Mouse (Mus musculus) hindbrain, embryonic 11.5 days (tissue): Measurements from ENCODE around the gene Trpm1. TPM values are rescaled to one million over a fixed set of nuclear protein-coding genes. Genes with fewer than 3 reads are reported as not detected.

Source experiments
- ATAC-seq: fragments of 200-750 bp; cut with Nextera tagmentation; 2 replicates; pipeline ENCODE4 v1.8.0; 2017; ENCODE audit warnings: mild to moderate bottlenecking, moderate TSS enrichment, moderate library complexity; ENCODE audit not compliant: low FRiP score
- DNase-seq: peaks from one replicate; pipeline ENCODE4 v3.0.0-alpha.2; 2015; ENCODE audit warnings: low spot score
- H3K27ac ChIP-seq: fragments of 300-500 bp; sonication (generic); 2 replicates; pipeline ENCODE4 v1.5.1; 2014; ENCODE audit warnings: mild to moderate bottlenecking, low read depth, low read length
- H3K27me3 ChIP-seq: fragments of 300-500 bp; sonication (generic); 2 replicates; pipeline ENCODE4 v1.6.1; 2014; ENCODE audit warnings: mild to moderate bottlenecking, low read length, moderate library complexity, mixed read lengths; ENCODE audit not compliant: control insufficient read depth, insufficient read depth
- H3K36me3 ChIP-seq: fragments of 300-500 bp; sonication (generic); 2 replicates; pipeline ENCODE4 v1.6.1; 2014; ENCODE audit warnings: mild to moderate bottlenecking, low read length, moderate library complexity, mixed read lengths; ENCODE audit not compliant: control insufficient read depth, insufficient read depth
- H3K4me1 ChIP-seq: fragments of 300-500 bp; sonication (generic); replicated peaks from 2 replicates; pipeline ENCODE4 v1.6.1; 2014; ENCODE audit warnings: low read length, mixed read lengths; ENCODE audit not compliant: control insufficient read depth, insufficient read depth
- H3K4me2 ChIP-seq: fragments of 300-500 bp; sonication (generic); replicated peaks from 2 replicates; pipeline ENCODE4 v1.6.1; 2014; ENCODE audit warnings: mild to moderate bottlenecking, low read depth, low read length
- H3K4me3 ChIP-seq: fragments of 300-500 bp; sonication (generic); 2 replicates; pipeline ENCODE4 v1.5.1; 2014; ENCODE audit warnings: low read depth, low read length
- H3K9ac ChIP-seq: fragments of 300-500 bp; sonication (generic); 2 replicates; pipeline ENCODE4 v1.6.1; 2014; ENCODE audit warnings: low read depth, low read length
- H3K9me3 ChIP-seq: fragments of 300-500 bp; sonication (generic); 2 replicates; pipeline ENCODE4 v1.6.1; 2016; ENCODE audit warnings: low read length; ENCODE audit not compliant: control insufficient read depth
- WGBS: fragments of 180-500 bp; shearing (Covaris S2); extraction: QIAGEN DNeasy Blood & Tissue Kit; methylation state at CpG from one replicate; pipeline ENCODE4 v1.1.7; 2014; 5-methylcytosine and 5-hydroxymethylcytosine counted together
- polyA plus RNA-seq: library from polyadenylated mRNA; unstranded; fragments of >200 nt; fragmentation: Nextera tagmentation; extraction: Ambion mirVana; gene quantifications from 2 replicates; pipeline ENCODE4 v1.2.1, GENCODE M21; 2014

Trpm1 gene
- polyA plus RNA-seq, 1 experiment from 2014 or later = 0.74 TPM

DNA sequence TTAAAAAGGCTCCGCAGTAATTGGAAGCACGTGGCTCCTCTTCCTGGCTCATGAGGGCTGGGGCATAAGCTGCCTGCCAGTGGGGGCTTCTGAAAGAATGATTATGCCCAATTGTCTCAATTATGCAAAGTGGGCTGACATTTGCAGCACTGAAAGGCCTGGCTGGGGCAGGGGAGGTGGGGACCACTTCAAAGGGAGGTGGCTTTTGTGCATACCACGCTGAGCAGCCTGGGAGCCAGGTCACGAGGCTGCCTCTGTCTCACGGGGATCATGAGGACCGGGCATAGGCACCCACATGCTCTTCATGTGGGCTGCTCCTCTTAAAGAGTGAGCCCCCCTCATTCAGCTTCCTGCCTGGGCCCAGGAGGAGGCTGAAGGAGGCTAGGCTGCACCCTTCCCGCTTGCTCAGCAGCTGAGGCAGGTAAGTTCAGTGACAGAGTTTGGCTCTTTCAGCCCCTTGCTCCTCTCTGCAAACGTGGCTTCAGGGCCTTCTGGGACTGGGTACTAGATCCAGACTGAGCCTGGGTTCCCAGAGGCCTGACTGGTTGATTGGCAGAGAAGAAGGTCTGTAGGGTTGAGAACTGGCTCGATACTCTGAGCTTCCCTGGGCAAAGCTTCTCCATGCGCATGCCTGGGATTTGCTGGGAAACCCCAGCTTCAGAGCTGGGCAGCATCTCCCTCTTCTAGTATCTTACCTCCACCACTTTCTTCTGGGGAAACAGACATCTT is 31.7 kb downstream of the Trpm1 start:
- Histone ChIP-seq H3K9me3 (no peaks in the 10 kb centered on the region), H3K36me3 (no peaks in the 10 kb centered on the region), H3K27me3 (no peaks in the 10 kb centered on the region), H3K9ac (no peak overlapping the region), H3K27ac (no peak overlapping the region), H3K4me3 (no peak overlapping the region), H3K4me1 (no peaks in the 10 kb centered on the region), H3K4me2 (no peak overlapping the region)
- DNase-seq = no peak
- ATAC-seq = no peak
- WGBS = 37% methylated on average over 10 of the region's 10 CpGs

- Histone ChIP-seq H3K9me3 (no peaks in the 10 kb centered on the region), H3K27ac (no peak overlapping the region), H3K27me3 (no peaks in the 10 kb centered on the region), H3K4me1 (no peaks in the 10 kb centered on the region), H3K4me2 (no peak overlapping the region), H3K9ac (no peak overlapping the region), H3K36me3 (no peaks in the 10 kb centered on the region), H3K4me3 (no peak overlapping the region)
- DNase-seq = no peak
- 83% methylated on average over 3 of the region's 3 CpGs for WGBS
- no peak for ATAC-seq
These were observed 32.3 kb downstream of the Trpm1 start for GRCm38 (mm10) chr7:64185932-64186312.

GRCm38 (mm10) chr7:64192261-64192943 is 38.8 kb downstream of the Trpm1 start:
- Histone ChIP-seq H3K9ac (no peak overlapping the region), H3K9me3 (no peaks in the 10 kb centered on the region), H3K27me3 (no peaks in the 10 kb centered on the region), H3K36me3 (no peaks in the 10 kb centered on the region), H3K4me1 (no peaks in the 10 kb centered on the region), H3K4me3 (no peak overlapping the region), H3K27ac (no peak overlapping the region), H3K4me2 (no peak overlapping the region)
- 78% methylated on average over 14 of the region's 14 CpGs for WGBS
- ATAC-seq = no peak
- no peak for DNase-seq

GRCm38 (mm10) chr7:64193476-64193875 is 39.8 kb downstream of the Trpm1 start:
- 41% methylated on average over 5 of the region's 5 CpGs for WGBS
- no peak overlapping the region for H3K9ac ChIP-seq

GRCm38 (mm10) chr7:64196114-64196513 is 42.5 kb downstream of the Trpm1 start:
- H3K9me3 ChIP-seq = no peaks in the 10 kb centered on the region
- no peak for DNase-seq
- no peak for ATAC-seq
- no peaks in the 10 kb centered on the region for H3K27me3 ChIP-seq
- no peaks in the 10 kb centered on the region for H3K36me3 ChIP-seq
- H3K4me3 ChIP-seq = no peak overlapping the region
- no peak overlapping the region for H3K4me2 ChIP-seq
- 77% methylated on average over 3 of the region's 3 CpGs for WGBS
- H3K4me1 ChIP-seq = no peaks in the 10 kb centered on the region
- H3K27ac ChIP-seq = no peak overlapping the region
- H3K9ac ChIP-seq = no peak overlapping the region

More at GRCm38 (mm10) chr7:64193476-64193875, 39.8 kb downstream of the Trpm1 start:
- DNase-seq (no peak), ATAC-seq (no peak)
- H3K4me2 ChIP-seq = no peak overlapping the region
- no peak overlapping the region for H3K27ac ChIP-seq
- no peaks in the 10 kb centered on the region for H3K36me3 ChIP-seq
- H3K4me1 ChIP-seq = no peaks in the 10 kb centered on the region
- H3K27me3 ChIP-seq = no peaks in the 10 kb centered on the region
- no peaks in the 10 kb centered on the region for H3K9me3 ChIP-seq
- no peak overlapping the region for H3K4me3 ChIP-seq

- Histone ChIP-seq H3K36me3 (no peaks in the 10 kb centered on the region), H3K27ac (no peak overlapping the region), H3K9ac (no peak overlapping the region), H3K4me2 (no peak overlapping the region), H3K9me3 (no peaks in the 10 kb centered on the region), H3K4me1 (no peaks in the 10 kb centered on the region), H3K4me3 (no peak overlapping the region), H3K27me3 (no peaks in the 10 kb centered on the region)
- 73% methylated on average over 5 of the region's 5 CpGs for WGBS
- no peak for ATAC-seq
- DNase-seq = no peak
These were observed 55.1 kb downstream of the Trpm1 start for GRCm38 (mm10) chr7:64208700-64209099.

- Histone ChIP-seq H3K9ac (no peak overlapping the region), H3K4me2 (no peak overlapping the region), H3K4me1 (no peaks in the 10 kb centered on the region), H3K36me3 (no peaks in the 10 kb centered on the region), H3K4me3 (no peak overlapping the region), H3K27me3 (no peaks in the 10 kb centered on the region), H3K9me3 (no peaks in the 10 kb centered on the region), H3K27ac (no peak overlapping the region)
- no peak for DNase-seq
- no peak for ATAC-seq
- 93% methylated on average over 4 of the region's 4 CpGs for WGBS
These were observed 59.2 kb downstream of the Trpm1 start for GRCm38 (mm10) chr7:64212870-64213269.

DNA sequence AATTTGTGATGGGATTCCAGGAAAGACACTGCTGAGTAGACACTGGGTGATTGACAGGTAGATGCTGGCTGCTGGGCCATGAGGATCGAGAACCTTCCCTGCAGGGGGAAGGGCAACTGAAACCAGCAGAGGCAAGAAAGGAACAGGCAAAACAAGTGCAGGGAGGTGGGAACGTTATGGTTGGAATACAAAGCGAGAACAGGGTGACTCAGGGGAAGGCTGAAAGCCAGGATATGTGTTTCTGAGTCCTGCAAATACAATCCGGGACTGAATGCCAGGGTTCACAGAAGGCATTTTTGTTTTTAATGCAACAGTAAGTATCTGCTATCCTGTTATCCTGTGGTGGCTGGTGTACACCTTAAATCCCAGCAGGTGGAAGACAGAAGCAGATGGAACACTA is 60.4 kb downstream of the Trpm1 start:
- Histone ChIP-seq H3K27ac (no peak overlapping the region), H3K9me3 (no peaks in the 10 kb centered on the region), H3K4me1 (no peaks in the 10 kb centered on the region), H3K4me3 (no peak overlapping the region), H3K9ac (no peak overlapping the region), H3K4me2 (no peak overlapping the region), H3K36me3 (no peaks in the 10 kb centered on the region), H3K27me3 (no peaks in the 10 kb centered on the region)
- DNase-seq (no peak), ATAC-seq (no peak)
- 72% methylated on average over 4 of the region's 4 CpGs for WGBS

DNA sequence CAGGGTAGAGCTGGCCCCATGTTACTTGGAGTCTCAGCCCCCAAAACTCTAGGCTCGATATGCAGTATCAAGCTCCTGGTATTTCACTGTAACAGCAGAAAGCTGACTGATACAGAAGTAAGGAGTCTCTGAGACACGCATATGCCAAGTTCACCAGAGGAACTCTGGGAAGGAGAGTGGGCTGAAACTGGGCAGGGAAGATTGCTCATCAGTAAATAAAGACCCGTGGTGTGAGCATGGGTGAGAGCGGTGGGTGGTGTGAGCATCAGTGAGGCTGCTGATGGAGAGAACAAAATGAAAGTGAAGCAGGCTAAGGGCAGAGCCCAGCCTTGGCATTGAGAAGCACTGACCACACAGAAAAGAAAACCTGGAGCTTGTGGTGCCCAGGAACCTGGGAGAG is 62.0 kb downstream of the Trpm1 start:
- Histone ChIP-seq H3K36me3 (no peaks in the 10 kb centered on the region), H3K4me3 (no peak overlapping the region), H3K9me3 (no peaks in the 10 kb centered on the region), H3K27me3 (no peaks in the 10 kb centered on the region), H3K9ac (no peak overlapping the region), H3K27ac (no peak overlapping the region), H3K4me2 (no peak overlapping the region), H3K4me1 (no peaks in the 10 kb centered on the region)
- no peak for DNase-seq
- no peak for ATAC-seq
- WGBS = 90% methylated on average over 4 of the region's 4 CpGs
